Mouse (Mus musculus): ENCODE results near the gene Shpk. TPM values are rescaled to one million over a fixed set of nuclear protein-coding genes. Genes with fewer than 3 reads are reported as not detected.
A peak's percentile ranks its signal among the peaks of the same experiment; 100 is the strongest.

Shpk gene
- polyA plus RNA-seq, 1 experiment = 3.3 TPM

DNA sequence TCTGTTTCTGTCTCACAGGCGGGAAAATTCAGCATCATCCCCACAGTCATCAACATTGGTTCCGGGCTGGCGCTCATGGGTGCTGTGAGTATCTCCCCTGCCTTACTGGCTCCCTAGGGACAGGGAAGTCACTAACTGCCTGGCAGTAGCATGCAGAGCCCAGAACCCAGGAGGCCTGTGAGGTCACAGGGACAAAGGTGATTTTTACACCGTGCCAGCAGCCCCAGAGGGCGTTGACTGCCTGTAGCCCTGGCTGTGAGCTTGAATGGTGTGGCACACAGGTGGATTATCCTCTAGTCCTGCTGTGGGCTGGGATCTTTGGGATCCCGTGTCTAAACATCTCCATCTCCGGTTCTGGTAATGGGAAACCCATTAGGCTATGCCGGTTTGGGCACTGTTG, 31.2 kb upstream of the Shpk start:
- Histone ChIP-seq H3K4me1 (ENCODE audit: control insufficient read depth, insufficient read depth, insufficient read length) (no peaks in the 10 kb centered on the region), H3K27me3 (ENCODE audit: control insufficient read depth, insufficient read depth, low read length) (no peaks in the 10 kb centered on the region), H3K36me3 (ENCODE audit: control insufficient read depth, insufficient read depth, low read length) (no peaks in the 10 kb centered on the region), H3K27ac (ENCODE audit: insufficient read depth, low read length) (no peak overlapping the region), H3K4me3 (ENCODE audit: extremely low read depth, insufficient read depth, insufficient read length) (no peak overlapping the region)
- DNase-seq (ENCODE audit: low read depth in 1 of 2, low spot score in 2 of 2) = no peak
- 86% methylated on average over 8 of the region's 8 CpGs for WGBS
- no peak for TF ChIP-seq POLR2A (IDR thresholded peaks at IDR 0.05; ENCODE audit: low read depth, low read length)

DNA sequence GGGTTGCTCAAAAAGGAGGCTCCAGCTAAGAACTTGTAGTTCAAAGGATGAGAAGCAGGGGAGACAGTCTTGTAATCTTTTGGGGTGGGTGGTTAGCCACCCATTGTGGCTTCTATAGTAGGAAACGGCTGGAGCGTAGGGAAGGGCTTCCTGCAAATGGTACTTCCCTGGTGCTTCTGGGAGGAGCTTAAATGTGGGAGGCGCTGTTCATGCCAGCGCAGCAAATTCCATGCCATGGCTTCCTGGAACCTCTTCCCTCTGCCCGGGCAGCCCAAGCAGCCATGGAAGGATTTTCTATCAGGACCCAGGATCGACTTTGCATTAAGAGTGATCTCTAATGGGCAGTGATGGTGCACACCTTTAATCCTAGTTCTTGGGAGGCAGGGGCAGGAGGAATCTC, 30.7 kb upstream of the Shpk start:
- Histone ChIP-seq H3K27ac (ENCODE audit: insufficient read depth, low read length) (no peak overlapping the region), H3K27me3 (ENCODE audit: control insufficient read depth, insufficient read depth, low read length) (no peaks in the 10 kb centered on the region), H3K4me3 (ENCODE audit: extremely low read depth, insufficient read depth, insufficient read length) (no peak overlapping the region), H3K4me1 (ENCODE audit: control insufficient read depth, insufficient read depth, insufficient read length) (no peaks in the 10 kb centered on the region), H3K36me3 (ENCODE audit: control insufficient read depth, insufficient read depth, low read length) (no peaks in the 10 kb centered on the region)
- WGBS = 82% methylated on average over 6 of the region's 6 CpGs
- TF ChIP-seq CTCF (IDR thresholded peaks at IDR 0.05; ENCODE audit: extremely low read depth, insufficient read depth, insufficient read length, insufficient replicate concordance) = no peak
- no peak for TF ChIP-seq POLR2A (IDR thresholded peaks at IDR 0.05; ENCODE audit: low read depth, low read length)
- DNase-seq (ENCODE audit: low read depth in 1 of 2, low spot score in 2 of 2) = no peak

GRCm38 (mm10) chr11:73169231-73169630, 30.0 kb upstream of the Shpk start:
- TF ChIP-seq POLR2A (IDR thresholded peaks at IDR 0.05; ENCODE audit: low read depth, low read length) (no peak), CTCF (IDR thresholded peaks at IDR 0.05; ENCODE audit: extremely low read depth, insufficient read depth, insufficient read length, insufficient replicate concordance) (peak; percentile 38; the same call in 1 of the 2 replicates)
- no peak overlapping the region for H3K27ac ChIP-seq (ENCODE audit: insufficient read depth, low read length)
- H3K36me3 ChIP-seq (ENCODE audit: control insufficient read depth, insufficient read depth, low read length) = no peaks in the 10 kb centered on the region
- WGBS = 67% methylated on average over 4 of the region's 4 CpGs
- H3K4me1 ChIP-seq (ENCODE audit: control insufficient read depth, insufficient read depth, insufficient read length) = no peaks in the 10 kb centered on the region
- DNase-seq (ENCODE audit: low read depth in 1 of 2, low spot score in 2 of 2) = peak; percentile 7 to 55
- no peak overlapping the region for H3K4me3 ChIP-seq (ENCODE audit: extremely low read depth, insufficient read depth, insufficient read length)
- H3K27me3 ChIP-seq (ENCODE audit: control insufficient read depth, insufficient read depth, low read length) = no peaks in the 10 kb centered on the region

- DNase-seq (ENCODE audit: low read depth in 1 of 2, low spot score in 2 of 2) = no peak
- H3K27ac ChIP-seq (ENCODE audit: insufficient read depth, low read length) = no peak overlapping the region
- no peaks in the 10 kb centered on the region for H3K27me3 ChIP-seq (ENCODE audit: control insufficient read depth, insufficient read depth, low read length)
- no peak overlapping the region for H3K4me3 ChIP-seq (ENCODE audit: extremely low read depth, insufficient read depth, insufficient read length)
- TF ChIP-seq POLR2A (IDR thresholded peaks at IDR 0.05; ENCODE audit: low read depth, low read length) = no peak
- no peak for TF ChIP-seq CTCF (IDR thresholded peaks at IDR 0.05; ENCODE audit: extremely low read depth, insufficient read depth, insufficient read length, insufficient replicate concordance)
- peaks cover 5% of the 10 kb centered on the region for H3K4me1 ChIP-seq (ENCODE audit: control insufficient read depth, insufficient read depth, insufficient read length)
- 77% methylated on average over 5 of the region's 5 CpGs for WGBS
- no peaks in the 10 kb centered on the region for H3K36me3 ChIP-seq (ENCODE audit: control insufficient read depth, insufficient read depth, low read length)
Measured at GRCm38 (mm10) chr11:73172186-73172585, 27.1 kb upstream of the Shpk start.

DNA sequence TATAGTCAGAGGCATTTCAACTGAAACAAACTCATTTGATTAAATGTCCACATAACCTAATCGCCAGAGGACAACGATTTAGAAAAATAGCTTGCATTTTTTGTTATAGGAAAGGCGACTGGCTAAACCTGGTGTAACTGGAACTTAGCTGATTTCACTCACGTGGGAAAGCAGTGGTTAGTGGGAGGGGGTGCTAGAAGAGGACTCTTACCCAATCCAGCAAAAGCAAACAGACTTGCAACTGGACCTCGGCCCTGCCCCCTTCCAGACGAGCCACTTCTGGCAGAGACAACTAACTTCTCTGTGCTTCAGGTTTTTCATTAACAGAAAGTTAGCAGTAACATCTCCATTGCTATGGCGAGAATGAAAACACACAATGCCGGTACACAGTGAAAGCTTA, 23.6 kb upstream of the Shpk start:
- Histone ChIP-seq H3K36me3 (ENCODE audit: control insufficient read depth, insufficient read depth, low read length) (no peaks in the 10 kb centered on the region), H3K4me1 (ENCODE audit: control insufficient read depth, insufficient read depth, insufficient read length) (peaks cover 5% of the 10 kb centered on the region), H3K27me3 (ENCODE audit: control insufficient read depth, insufficient read depth, low read length) (no peaks in the 10 kb centered on the region), H3K27ac (ENCODE audit: insufficient read depth, low read length) (no peak overlapping the region), H3K4me3 (ENCODE audit: extremely low read depth, insufficient read depth, insufficient read length) (0 out of 2 replicates have a peak overlapping the region, but pooled peaks have one; percentile 8)
- DNase-seq (ENCODE audit: low read depth in 1 of 2, low spot score in 2 of 2) = no peak
- 43% methylated on average over 8 of the region's 8 CpGs for WGBS
- TF ChIP-seq CTCF (IDR thresholded peaks at IDR 0.05; ENCODE audit: extremely low read depth, insufficient read depth, insufficient read length, insufficient replicate concordance) = no peak
- TF ChIP-seq POLR2A (IDR thresholded peaks at IDR 0.05; ENCODE audit: low read depth, low read length) = no peak

- TF ChIP-seq CTCF (IDR thresholded peaks at IDR 0.05; ENCODE audit: extremely low read depth, insufficient read depth, insufficient read length, insufficient replicate concordance) = no peak
- no peak for TF ChIP-seq POLR2A (IDR thresholded peaks at IDR 0.05; ENCODE audit: low read depth, low read length)
- DNase-seq (ENCODE audit: low read depth in 1 of 2, low spot score in 2 of 2) = no peak
- H3K27me3 ChIP-seq (ENCODE audit: control insufficient read depth, insufficient read depth, low read length) = no peaks in the 10 kb centered on the region
- 1% methylated on average over 15 of the region's 15 CpGs for WGBS
- H3K36me3 ChIP-seq (ENCODE audit: control insufficient read depth, insufficient read depth, low read length) = no peaks in the 10 kb centered on the region
- peak overlapping the region; percentile 73 for H3K27ac ChIP-seq (ENCODE audit: insufficient read depth, low read length)
- H3K4me3 ChIP-seq (ENCODE audit: extremely low read depth, insufficient read depth, insufficient read length) = peak overlapping the region; percentile 75
- H3K4me1 ChIP-seq (ENCODE audit: control insufficient read depth, insufficient read depth, insufficient read length) = peaks cover 5% of the 10 kb centered on the region
Measured at GRCm38 (mm10) chr11:73176186-73176585, 23.1 kb upstream of the Shpk start.

- Histone ChIP-seq H3K4me3 (ENCODE audit: extremely low read depth, insufficient read depth, insufficient read length) (peak within 1 kb of the TSS; percentile 75), H3K36me3 (ENCODE audit: control insufficient read depth, insufficient read depth, low read length) (no peaks in the 10 kb centered on the region), H3K27ac (ENCODE audit: insufficient read depth, low read length) (peak within 1 kb of the TSS; percentile 73), H3K4me1 (ENCODE audit: control insufficient read depth, insufficient read depth, insufficient read length) (peaks cover 5% of the 10 kb centered on the region), H3K27me3 (ENCODE audit: control insufficient read depth, insufficient read depth, low read length) (no peaks in the 10 kb centered on the region)
- DNase-seq (ENCODE audit: low read depth in 1 of 2, low spot score in 2 of 2) = peak; percentile 95 to 96
- TF ChIP-seq POLR2A (IDR thresholded peaks at IDR 0.05; ENCODE audit: low read depth, low read length) (peak; percentile 61), CTCF (IDR thresholded peaks at IDR 0.05; ENCODE audit: extremely low read depth, insufficient read depth, insufficient read length, insufficient replicate concordance) (no peak)
- WGBS = under 1% methylated on average over 81 of the region's 81 CpGs
Measured at GRCm38 (mm10) chr11:73176608-73177508, 22.4 kb upstream of the Shpk start, which contains the start of the genes Emc6 and Tax1bp3. TSS of gene Emc6 (minus strand) at chr11:73177037. TSS of gene Tax1bp3 (plus strand) at chr11:73177083.
